In genomic region chr5:108718051-108718450, GRCm38 (mm10) we compare ENCODE assay signal across 14 mouse cellular contexts. TPM values are rescaled to one million over a fixed set of nuclear protein-coding genes. Genes with fewer than 3 reads are reported as not detected.
DNase-seq lines count a peak whose midpoint lies in the region; ATAC-seq lines count a peak whose summit lies in the region.
"Had no signal": no experiment of that assay in that cellular context is flagged by ENCODE, and none has a peak within 500 bp of the region (broad histone marks: within the 10 kb centered on the region; RNA-seq: fewer than 3 reads in every experiment).

No protein-coding gene starts in this region.

- 35% methylated on average over 4 of the region's 4 CpGs for WGBS in hindbrain, embryonic 10.5 days
- WGBS in hindbrain, embryonic 11.5 days: 42% methylated on average over 4 of the region's 4 CpGs
- 27% methylated on average over 4 of the region's 4 CpGs for WGBS in hindbrain, embryonic 16.5 days

- ATAC-seq in hindbrain, embryonic 11.5 days (ENCODE audit: low FRiP score): no peak
- peak; percentile 25; the same call in 1 of the 2 replicates for ATAC-seq in hindbrain, embryonic 16.5 days

- H3K27ac ChIP-seq in hindbrain, embryonic 10.5 days: peak overlapping the region; percentile 62
- no peak overlapping the region for H3K27ac ChIP-seq in hindbrain, embryonic 11.5 days (ENCODE audit: low read depth, low read length)
- H3K27ac ChIP-seq in hindbrain, embryonic 16.5 days (ENCODE audit: low read depth, low read length): no peak overlapping the region

- H3K4me1 ChIP-seq in hindbrain, embryonic 10.5 days (replicated peaks): peaks cover 25% of the 10 kb centered on the region
- no peaks in the 10 kb centered on the region; the same call in 1 of the 2 replicates for H3K4me1 ChIP-seq in hindbrain, embryonic 11.5 days (replicated peaks; ENCODE audit: control insufficient read depth, insufficient read depth, low read length)
- H3K4me1 ChIP-seq in hindbrain, embryonic 16.5 days (ENCODE audit: control insufficient read depth, insufficient read depth, low read depth, low read length): no peaks in the 10 kb centered on the region; the same call in none of the 2 replicates

- no peaks in the 10 kb centered on the region for H3K36me3 ChIP-seq in hindbrain, embryonic 10.5 days
- no peaks in the 10 kb centered on the region for H3K36me3 ChIP-seq in hindbrain, embryonic 11.5 days (ENCODE audit: control insufficient read depth, insufficient read depth, low read length)
- H3K36me3 ChIP-seq in hindbrain, embryonic 16.5 days (ENCODE audit: control insufficient read depth, insufficient read depth, low read length): no peaks in the 10 kb centered on the region

- H3K4me3 ChIP-seq in hindbrain, embryonic 10.5 days: no peak overlapping the region
- H3K4me3 ChIP-seq in hindbrain, embryonic 11.5 days (ENCODE audit: low read depth, low read length): no peak overlapping the region
- H3K4me3 ChIP-seq in hindbrain, embryonic 16.5 days (ENCODE audit: low read length): no peak overlapping the region

- no peak overlapping the region for H3K4me2 ChIP-seq in hindbrain, embryonic 11.5 days (replicated peaks; ENCODE audit: low read depth, low read length)
- no peak overlapping the region for H3K4me2 ChIP-seq in hindbrain, embryonic 16.5 days (ENCODE audit: low read length)
- H3K4me2 ChIP-seq: lung, embryonic 14.5 days had no signal

- peak; percentile 16 for DNase-seq in cerebellum, adult 11-12 months
- DNase-seq in cerebellum, adult 11 months: no peak
- DNase-seq in hindbrain, embryonic 10.5 days (ENCODE audit: low spot score): no peak
- no peak for DNase-seq in hindbrain, embryonic 11.5 days (ENCODE audit: low spot score)
- DNase-seq in cerebellum, postnatal 25 days: peak; percentile 33 to 57
- no peak for DNase-seq in MN1 (ENCODE audit: low spot score)
- no peak for DNase-seq in adrenal gland, adult 8-10 months
- DNase-seq: heart, adult 18-20 months; kidney, postnatal 36 days; lung, embryonic 14.5 days; retina, postnatal 1 day had no signal

- no peaks in the 10 kb centered on the region for H3K27me3 ChIP-seq in hindbrain, embryonic 10.5 days (ENCODE audit: insufficient read depth, poor library complexity, severe bottlenecking)
- H3K27me3 ChIP-seq in hindbrain, embryonic 11.5 days (ENCODE audit: control insufficient read depth, insufficient read depth, low read length): no peaks in the 10 kb centered on the region
- H3K27me3 ChIP-seq in hindbrain, embryonic 16.5 days (replicated peaks; ENCODE audit: control insufficient read depth, insufficient read depth, low read length): no peaks in the 10 kb centered on the region

- no peak overlapping the region for H3K9ac ChIP-seq in hindbrain, embryonic 11.5 days (ENCODE audit: low read depth, low read length)
- H3K9ac ChIP-seq in hindbrain, embryonic 16.5 days (ENCODE audit: low read depth, low read length): no peak overlapping the region
- H3K9ac ChIP-seq: lung, embryonic 14.5 days had no signal

- H3K9me3 ChIP-seq in hindbrain, embryonic 10.5 days: no peaks in the 10 kb centered on the region
- H3K9me3 ChIP-seq in hindbrain, embryonic 11.5 days (ENCODE audit: control insufficient read depth, low read length): no peaks in the 10 kb centered on the region
- no peaks in the 10 kb centered on the region for H3K9me3 ChIP-seq in hindbrain, embryonic 16.5 days (ENCODE audit: control insufficient read depth, low read length)

RNA-seq across cellular contexts. Expression of gene Fgfrl1, which starts 25.9 kb away (rescaled TPM):
- polyA plus RNA-seq in hindbrain, embryonic 10.5 days (2016; fragmentation: Nextera tagmentation; extraction: Ambion mirVana): 14.7 and 16.3 TPM in 2 replicates
- polyA plus RNA-seq in hindbrain, embryonic 11.5 days (2014; fragmentation: Nextera tagmentation; extraction: Ambion mirVana): 11.9 and 13.6 TPM in 2 replicates
- 4.7 and 4.8 TPM in 2 replicates for polyA plus RNA-seq in hindbrain, embryonic 16.5 days (2015; fragmentation: Nextera tagmentation; extraction: Ambion mirVana)
- total RNA-seq in adrenal gland, adult 8-10 months (2022): 10 to 100 TPM; 29.5 to 52.6 (median 34.7) TPM

RNA-seq across cellular contexts. Expression of gene Slc26a1, which starts 42.7 kb away (rescaled TPM):
- 0.57 and 0.99 TPM in 2 replicates for polyA plus RNA-seq in hindbrain, embryonic 10.5 days (2016; fragmentation: Nextera tagmentation; extraction: Ambion mirVana)
- polyA plus RNA-seq in hindbrain, embryonic 11.5 days (2014; fragmentation: Nextera tagmentation; extraction: Ambion mirVana): 0.48 and 0.91 TPM in 2 replicates
- 3.6 and 3.9 TPM in 2 replicates for polyA plus RNA-seq in hindbrain, embryonic 16.5 days (2015; fragmentation: Nextera tagmentation; extraction: Ambion mirVana)
- total RNA-seq in adrenal gland, adult 8-10 months (2022): under 1 TPM; 0.14 to 0.46 (median 0.19) TPM
- total RNA-seq: heart, adult 18-20 months had no signal

RNA-seq across cellular contexts. Expression of gene Dgkq, which starts 48.6 kb away (rescaled TPM):
- polyA plus RNA-seq in hindbrain, embryonic 10.5 days (2016; fragmentation: Nextera tagmentation; extraction: Ambion mirVana): 11.1 and 15.1 TPM in 2 replicates
- 8.2 and 9.5 TPM in 2 replicates for polyA plus RNA-seq in hindbrain, embryonic 11.5 days (2014; fragmentation: Nextera tagmentation; extraction: Ambion mirVana)
- polyA plus RNA-seq in hindbrain, embryonic 16.5 days (2015; fragmentation: Nextera tagmentation; extraction: Ambion mirVana): 26.6 and 33.4 TPM in 2 replicates
- total RNA-seq in adrenal gland, adult 8-10 months (2022): 10 to 100 TPM; 15.3 to 39.9 (median 31.0) TPM

RNA-seq across cellular contexts. Expression of gene Rnf212, which starts 56.7 kb away (rescaled TPM):
- 0.25 TPM in 1 of 2 replicates, not detected in the other for polyA plus RNA-seq in hindbrain, embryonic 10.5 days (2016; fragmentation: Nextera tagmentation; extraction: Ambion mirVana)
- 1.1 and 1.4 TPM in 2 replicates for polyA plus RNA-seq in hindbrain, embryonic 11.5 days (2014; fragmentation: Nextera tagmentation; extraction: Ambion mirVana)
- polyA plus RNA-seq in hindbrain, embryonic 16.5 days (2015; fragmentation: Nextera tagmentation; extraction: Ambion mirVana): 0.25 TPM in 1 of 2 replicates, not detected in the other
- total RNA-seq in adrenal gland, adult 8-10 months (2022): not detected
- total RNA-seq: heart, adult 18-20 months; megakaryocyte-erythroid progenitor cell, adult 5-6 weeks had no signal
- polyA plus RNA-seq: intestine, embryonic 14.5 days; lung, embryonic 14.5 days had no signal

RNA-seq across cellular contexts. Expression of gene Idua, which starts 57.9 kb away (rescaled TPM):
- polyA plus RNA-seq in hindbrain, embryonic 10.5 days (2016; fragmentation: Nextera tagmentation; extraction: Ambion mirVana): 12.0 and 12.8 TPM in 2 replicates
- polyA plus RNA-seq in hindbrain, embryonic 11.5 days (2014; fragmentation: Nextera tagmentation; extraction: Ambion mirVana): 8.7 and 9.4 TPM in 2 replicates
- polyA plus RNA-seq in hindbrain, embryonic 16.5 days (2015; fragmentation: Nextera tagmentation; extraction: Ambion mirVana): 13.3 and 13.7 TPM in 2 replicates
- 10 to 100 TPM; 17.5 to 31.1 (median 22.6) TPM for total RNA-seq in adrenal gland, adult 8-10 months (2022)

Comparison
In these comparisons a context has a peak if more than half of its experiments do, and no peak if none do; other contexts are left out.
1. DNase-seq: peak in cerebellum, adult 11-12 months (single experiment) and cerebellum, postnatal 25 days (2 of 2); none in cerebellum, adult 11 months (single experiment), hindbrain, embryonic 10.5 days (single experiment), hindbrain, embryonic 11.5 days (single experiment), MN1 (single experiment) and adrenal gland, adult 8-10 months (single experiment).